Mouse (Mus musculus) right cerebral cortex, postnatal 36 days (tissue): Measurements from ENCODE around the gene Gramd1a.

Experiments
- DNase-seq, 2 experiments: peaks; one replicate each; pipeline ENCODE4 v3.0.0; 2022; ENCODE audit warnings: low spot score in 2 of 2, mixed read lengths in 1 of 2

Gramd1a gene

DNA sequence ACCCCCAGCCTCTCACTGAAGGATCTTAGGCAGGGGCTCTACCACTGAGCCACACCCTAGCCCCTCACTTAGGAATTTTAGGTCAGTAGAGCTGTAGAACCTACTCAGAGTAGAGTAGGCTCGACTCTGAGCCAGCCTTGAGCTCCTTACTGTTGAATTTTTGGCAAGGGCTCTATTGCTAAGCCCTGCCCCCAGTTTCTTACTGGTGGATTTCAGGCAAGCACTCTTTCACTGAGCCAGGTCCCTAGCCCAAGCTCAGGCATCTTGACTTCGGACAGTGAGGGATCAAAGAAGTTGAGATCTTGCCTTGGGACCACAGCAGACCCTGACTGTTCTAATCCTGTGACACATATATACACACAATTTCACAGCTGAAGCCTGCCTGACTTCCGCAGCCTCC is 32.0 kb downstream of the Gramd1a start:
- no peak for DNase-seq

DNA sequence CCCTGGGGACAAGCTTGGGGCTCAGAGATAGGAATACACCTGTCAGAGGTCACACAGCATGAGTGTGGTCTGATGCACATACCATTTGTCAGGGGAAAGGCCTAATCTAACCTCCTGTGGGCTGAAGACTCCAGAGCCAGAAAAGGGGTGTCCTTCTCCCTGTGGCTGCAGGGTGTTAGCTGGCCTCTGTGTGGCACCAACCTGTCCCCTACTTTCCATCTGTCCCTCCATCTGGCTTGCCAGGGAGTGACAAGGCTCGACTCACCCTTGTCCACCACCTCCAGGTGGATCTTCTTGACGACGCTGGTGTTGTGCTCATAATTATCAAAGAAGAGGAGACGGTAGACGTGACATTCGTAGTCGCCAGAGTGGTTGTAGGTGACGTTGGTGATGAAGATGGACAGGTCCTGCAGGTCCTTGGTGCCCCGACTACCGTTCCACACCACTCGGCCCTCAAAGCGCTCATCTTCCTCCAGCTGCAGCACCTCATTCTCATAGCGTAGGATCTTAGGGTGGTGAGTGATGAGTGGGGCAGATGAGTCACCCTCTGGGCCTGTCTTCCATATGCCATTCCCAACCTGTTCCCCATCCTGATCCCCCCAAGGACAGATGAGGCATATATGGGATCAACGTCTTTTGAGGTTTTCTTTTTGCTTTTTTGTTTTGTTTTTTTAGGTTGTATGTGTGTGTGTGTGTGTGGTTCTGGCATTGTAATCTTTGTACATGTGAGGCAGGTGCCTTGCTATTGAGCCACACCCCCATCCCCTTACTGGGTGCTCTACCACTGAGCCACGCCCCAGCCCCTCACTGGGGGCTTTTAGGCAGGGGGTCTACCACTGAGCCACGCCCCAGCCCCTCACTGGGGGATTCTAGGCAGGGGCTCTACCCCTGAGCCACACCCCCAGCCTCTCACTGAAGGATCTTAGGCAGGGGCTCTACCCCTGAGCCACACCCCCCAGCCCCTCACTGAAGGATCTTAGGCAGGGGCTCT is 32.8 kb downstream of the Gramd1a start:
- DNase-seq = no peak

DNA sequence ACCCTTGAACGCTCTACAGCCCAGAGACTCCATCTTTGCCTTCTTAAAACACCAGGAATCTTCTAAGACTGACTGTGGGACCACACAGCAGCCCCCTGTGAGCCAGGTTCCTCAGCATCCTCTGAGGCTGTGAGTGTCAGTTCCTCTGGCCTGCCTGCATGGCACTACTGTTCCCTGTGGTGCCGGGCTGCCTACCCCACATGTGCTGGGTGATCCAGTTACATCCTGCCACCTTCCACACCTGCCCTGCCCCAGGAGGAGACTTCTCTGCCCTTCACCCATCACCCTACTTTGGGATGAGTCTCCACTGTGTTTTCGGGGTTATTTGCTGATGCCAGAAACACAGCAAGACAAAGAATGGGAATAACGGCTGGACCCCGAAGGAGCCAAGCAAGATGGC is 36.1 kb downstream of the Gramd1a start:
- no peak for DNase-seq

DNA sequence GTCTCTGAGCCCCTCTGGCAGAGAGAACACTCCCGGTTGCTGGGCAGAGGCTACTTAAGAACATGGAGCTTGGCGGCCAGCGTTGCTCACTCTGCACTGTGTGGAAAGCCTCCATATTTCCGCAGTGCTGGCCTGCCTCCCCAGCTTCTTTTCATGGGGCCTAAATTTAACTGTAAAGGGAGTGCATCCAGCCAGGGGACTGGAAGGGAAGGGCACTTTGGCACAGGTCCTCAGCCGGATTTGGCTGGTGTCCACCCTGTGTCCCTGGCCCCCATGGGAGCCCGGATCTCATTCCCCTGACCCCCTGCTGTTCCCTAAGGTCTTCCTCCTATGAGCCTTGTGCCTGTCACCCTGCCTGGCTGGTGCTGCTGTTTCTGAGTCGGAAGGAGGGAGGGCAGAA is 37.2 kb downstream of the Gramd1a start:
- no peak for DNase-seq

DNA sequence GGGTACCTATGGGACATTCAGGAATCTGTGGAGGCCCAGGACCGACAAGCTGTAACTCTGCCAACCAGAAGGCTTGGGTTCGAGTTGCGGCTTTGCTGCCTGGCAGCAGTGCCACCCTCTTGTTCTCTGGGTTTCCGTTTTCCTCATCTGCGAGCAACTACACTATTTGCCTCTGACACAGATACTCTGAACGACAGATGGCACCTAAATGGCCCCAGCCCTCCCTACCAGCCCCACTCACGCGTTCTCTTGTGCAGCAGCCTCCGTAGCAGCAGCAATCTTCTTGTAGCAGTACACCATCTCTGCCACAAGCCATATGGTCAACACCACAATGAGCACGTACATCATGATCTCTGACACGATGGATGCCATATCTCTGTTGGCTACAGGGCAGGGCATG is 38.2 kb downstream of the Gramd1a start:
- no peak for DNase-seq

DNA sequence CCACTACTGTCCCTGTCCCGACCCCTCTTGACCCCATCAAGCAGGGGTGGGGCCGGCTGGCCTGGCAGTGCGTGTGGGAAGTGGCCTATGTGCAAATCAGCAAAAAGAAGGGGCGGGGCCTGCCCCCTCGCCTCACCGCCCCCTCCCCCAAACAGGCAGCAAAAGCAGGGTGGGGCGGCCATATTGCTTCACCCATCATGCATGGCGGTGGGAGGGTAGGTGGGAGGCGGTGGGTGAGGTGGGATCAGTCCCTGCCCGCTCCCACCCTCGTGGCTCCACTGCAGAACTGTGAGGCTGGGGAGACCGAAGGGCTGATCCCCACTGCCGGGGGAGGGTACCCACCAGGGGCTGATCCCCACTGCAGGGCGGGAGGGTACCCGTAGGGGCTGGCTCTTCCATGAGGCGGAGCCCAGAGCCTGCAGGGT is 39.0 kb downstream of the Gramd1a start:
- DNase-seq = no peak

DNA sequence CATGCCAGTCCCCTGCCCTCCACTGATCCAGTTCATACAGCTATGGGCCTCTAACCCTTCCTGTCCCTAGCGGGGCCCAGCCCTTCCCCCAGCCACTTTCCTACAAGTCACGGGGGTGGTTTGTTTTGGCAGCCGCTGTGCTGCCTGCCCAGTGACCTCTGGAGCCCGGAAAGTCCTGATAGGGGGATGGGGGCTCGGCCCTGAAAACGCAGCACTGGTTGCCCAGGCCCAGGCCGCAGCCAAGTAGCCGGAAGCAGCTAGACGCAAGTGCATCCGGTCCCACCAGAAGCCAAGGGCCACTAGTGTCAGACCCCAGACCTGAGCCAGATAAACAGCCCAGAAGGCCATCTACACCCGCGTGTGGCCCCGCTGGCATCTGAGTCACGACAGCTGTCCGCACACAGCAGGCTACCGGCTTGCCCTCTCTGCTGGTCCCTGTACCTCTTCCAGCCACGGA is 40.1 kb downstream of the Gramd1a start:
- no peak for DNase-seq

DNA sequence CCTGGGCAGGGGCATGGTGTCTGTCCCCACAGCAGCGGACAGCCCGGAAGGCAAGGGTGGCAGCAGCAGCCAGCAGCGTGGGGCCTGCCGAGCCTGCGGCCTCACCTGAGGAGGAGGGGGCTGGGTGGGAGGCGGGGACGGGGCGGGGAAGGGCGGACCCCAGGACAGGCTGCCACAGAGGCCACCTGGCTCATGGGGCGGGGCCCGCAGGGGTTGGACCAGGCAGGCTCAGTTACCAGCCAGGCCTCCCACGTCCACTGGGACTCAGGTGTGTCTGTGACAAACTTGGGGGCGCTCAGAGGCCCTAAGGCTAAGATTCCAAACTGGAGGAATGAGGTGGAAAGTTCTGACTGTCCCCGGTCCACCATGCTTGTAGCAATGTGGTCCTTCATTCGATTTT is 40.5 kb downstream of the Gramd1a start, which contains the start of gene Hpn:
TSS of gene Hpn (minus strand) at position 109 of the 400 bp plus-strand sequence.
- no peak for DNase-seq

DNA sequence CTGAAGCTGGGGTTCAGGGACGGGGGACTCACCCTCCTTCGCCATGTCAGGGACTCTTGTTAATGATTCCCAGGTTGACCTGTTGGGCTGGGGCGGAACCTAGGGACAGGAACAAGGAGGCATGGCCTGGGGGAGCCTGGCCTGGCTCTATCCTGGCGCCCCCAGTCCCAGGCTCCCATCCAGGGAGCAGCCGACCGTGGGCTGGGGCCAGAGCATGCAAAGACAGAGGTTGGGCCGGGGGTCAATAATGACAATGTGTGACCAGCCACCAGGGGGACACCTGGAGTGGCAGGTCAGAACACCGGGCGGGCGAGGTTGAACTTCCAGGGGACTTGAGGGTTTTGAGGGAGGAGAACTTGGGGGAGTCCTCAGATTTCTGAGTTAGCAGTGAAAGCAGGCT is 41.0 kb downstream of the Gramd1a start:
- no peak for DNase-seq

DNA sequence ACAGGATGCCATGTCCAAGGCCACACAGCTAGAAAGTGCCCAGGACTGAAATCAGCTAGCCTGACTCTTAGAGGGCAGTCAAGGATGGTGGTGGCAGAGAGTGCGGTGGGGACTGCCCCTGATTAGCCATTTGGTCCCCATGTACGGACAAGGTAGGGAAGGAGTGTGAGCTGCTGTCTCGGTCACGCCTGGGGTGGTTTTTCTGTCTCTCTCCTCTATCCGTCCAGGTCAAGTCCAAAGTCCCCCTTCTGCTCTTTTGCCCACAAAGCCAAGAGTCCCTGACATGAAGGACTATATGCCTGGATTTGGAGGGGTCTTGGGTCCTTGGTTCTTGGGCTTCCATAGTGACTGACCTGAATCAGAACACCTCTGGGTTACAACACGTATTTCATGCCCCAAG is 41.9 kb downstream of the Gramd1a start:
- DNase-seq = no peak

DNA sequence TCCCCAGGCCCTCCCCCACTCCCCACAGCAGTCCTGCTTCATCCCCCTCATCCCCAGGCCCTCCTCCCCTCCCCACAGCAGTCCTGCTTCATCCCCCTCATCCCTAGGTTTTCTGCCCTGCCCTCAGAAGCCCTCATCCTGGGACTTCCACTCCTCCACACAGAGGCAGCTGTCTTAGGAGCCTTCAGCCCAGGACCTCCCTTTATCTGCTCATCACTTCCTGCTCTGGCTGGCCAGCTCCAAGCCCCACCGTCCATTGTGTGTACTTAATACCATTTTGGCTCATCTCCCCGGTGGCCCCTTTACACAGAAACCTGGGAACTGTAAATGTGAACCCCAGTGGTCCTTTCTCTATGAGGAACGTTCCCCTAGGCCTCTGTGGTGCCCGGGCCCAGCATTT is 43.7 kb downstream of the Gramd1a start:
- DNase-seq = no peak

DNA sequence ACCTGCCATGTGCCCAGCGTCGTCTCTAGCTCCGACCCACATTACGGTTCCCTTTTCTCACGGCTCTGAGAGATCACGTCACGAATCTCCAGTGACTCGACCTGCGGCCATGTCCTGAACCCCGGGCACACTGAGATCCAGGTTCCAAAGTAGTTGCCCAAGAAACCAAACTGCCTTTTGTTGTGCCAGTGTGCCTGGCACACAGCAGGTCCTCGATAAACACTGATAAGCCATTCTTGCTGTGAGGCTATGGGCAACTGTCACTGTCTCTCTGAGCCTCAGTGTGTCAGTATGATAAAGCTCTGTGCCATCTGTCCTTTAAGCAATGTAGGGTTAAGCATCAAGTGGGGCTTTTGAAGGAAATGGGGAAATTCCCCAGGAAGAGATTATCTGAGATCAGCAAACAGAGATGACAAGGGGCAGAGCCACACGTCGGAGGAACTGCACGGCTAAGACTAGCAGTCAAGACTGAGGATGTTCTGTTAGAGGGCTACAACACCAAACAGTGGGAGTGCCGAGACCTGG is 44.8 kb downstream of the Gramd1a start:
- no peak for DNase-seq

DNA sequence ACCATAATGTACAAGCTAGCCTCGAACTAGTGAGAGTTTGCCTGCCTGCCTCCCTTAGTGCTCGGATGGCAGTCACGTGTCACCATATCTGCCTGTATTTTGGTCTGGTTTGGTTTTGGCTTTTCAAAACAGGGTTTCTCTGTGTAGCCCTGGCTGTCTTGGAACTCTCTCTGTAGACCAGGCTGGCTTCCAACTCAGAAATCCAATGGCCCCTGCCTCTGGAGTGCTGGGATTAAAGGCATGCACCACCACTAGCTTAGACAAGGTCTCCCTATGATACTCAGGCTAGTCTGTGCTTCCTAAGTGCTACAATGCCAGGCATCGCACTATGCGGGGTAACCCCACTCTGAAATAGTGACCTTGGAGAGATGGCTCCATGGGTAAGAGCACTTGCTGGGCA is 45.9 kb downstream of the Gramd1a start:
- no peak for DNase-seq

DNA sequence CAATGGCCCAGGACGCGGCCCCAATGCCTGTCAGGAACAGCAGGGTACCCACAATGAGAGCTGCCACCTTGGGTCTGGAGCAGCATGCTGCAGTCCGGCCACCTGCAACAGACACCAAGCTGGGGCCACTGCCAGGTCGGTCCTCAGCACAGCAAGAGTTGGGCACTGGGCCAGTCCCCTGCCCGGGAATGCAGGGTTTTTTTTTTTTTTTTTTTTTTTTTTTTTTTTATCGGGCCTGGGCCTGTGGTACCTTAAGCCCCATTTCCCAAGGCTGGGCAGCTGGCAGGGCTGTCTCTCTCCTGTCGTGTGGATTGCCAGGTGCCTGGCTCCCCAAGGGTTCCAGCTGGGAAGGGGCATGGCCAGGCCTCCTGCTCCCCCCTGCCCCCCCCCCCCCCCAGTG is 46.6 kb downstream of the Gramd1a start:
- no peak for DNase-seq

DNA sequence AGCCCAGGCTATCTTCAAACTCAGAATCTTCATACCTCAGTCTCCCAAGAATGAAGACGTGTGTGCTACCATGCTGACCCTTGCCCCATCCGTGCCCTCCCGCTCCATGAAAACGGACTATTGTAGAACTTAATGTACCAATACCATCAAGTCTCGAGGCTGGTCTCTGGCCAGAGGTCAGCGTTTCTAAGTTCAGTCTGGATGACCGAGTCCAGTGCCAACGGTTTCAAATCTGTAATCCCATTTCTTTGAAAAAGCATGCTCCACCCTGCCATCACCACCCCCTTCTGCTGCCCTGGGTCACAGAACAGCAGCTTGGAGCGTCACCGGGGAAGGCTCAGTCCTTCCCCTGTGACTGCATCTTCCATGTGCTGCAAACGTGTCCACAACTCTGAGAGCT is 47.9 kb downstream of the Gramd1a start:
- DNase-seq = no peak

DNA sequence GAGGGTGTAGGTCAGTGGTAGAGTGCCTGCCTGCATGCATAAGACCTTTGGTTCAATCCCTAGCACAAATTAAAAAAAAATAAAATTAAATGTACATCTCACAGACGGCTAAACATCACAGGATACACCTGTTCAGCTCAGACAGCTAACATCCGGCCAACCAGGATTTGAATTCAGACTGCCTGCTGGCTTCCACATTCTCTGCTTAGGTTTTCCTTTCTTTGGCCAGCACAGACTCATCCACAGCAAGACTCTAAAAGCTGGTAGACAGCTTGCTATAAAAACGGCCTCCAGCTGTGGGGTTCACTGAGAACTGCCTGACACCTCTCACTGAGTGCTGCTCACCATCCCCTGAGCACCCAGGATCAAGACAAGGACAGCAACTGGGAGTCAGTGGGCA is 49.5 kb downstream of the Gramd1a start:
- DNase-seq = no peak

DNA sequence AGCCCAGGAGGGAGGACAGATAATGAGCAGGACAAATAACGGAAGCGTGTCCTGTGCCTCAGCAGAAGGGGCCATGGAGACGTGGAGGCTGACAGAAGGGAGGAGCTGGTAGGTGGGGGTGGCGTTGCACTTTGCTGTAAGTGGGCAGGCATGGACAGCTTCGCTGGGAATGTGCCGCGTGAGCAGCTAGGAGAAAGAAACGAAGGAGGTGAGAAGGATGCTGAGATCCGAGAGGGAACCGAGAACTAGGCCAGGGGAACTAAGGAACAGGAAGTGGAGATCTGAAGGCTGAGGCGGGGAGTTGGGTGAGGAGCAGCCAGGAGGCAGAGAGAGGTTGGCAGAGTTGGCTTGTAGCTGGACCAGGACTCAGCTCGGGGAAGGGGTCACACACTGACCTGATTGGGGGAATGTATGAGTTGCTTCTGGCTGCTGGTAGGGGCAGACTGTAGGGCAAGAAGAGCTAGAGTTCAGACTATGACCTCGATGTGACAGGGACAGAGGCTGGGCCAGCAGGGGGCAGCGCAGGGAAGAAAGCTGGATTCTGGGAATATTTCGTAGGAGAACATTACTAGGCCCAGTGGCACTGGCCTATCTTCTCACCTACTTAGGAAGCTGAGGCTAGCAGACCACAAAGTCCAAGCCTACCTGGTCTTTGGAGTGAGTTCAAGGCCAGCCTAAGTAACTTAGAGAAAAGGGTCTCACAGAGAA is 50.5 kb downstream of the Gramd1a start:
- DNase-seq = peak in 1 of 2 experiments; percentile 80

DNA sequence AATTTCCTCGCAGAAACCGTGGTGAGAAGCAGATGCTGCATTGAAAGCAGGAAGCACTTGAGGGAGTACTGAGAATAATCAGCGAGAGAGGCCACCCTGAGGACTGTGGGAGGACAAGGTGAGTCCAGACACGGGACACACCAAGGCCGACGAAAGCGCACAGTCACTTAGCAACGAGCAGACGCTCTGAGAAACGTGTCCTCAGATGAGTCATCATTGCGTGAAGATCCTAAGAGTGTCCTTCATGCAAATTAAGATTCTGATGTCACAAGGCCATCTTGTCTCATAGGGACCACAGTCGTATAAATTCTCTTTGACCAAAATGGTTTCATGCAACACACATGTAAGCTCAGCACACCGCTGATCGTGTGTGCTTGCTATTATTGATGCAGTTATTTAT is 54.9 kb downstream of the Gramd1a start:
- no peak for DNase-seq

DNA sequence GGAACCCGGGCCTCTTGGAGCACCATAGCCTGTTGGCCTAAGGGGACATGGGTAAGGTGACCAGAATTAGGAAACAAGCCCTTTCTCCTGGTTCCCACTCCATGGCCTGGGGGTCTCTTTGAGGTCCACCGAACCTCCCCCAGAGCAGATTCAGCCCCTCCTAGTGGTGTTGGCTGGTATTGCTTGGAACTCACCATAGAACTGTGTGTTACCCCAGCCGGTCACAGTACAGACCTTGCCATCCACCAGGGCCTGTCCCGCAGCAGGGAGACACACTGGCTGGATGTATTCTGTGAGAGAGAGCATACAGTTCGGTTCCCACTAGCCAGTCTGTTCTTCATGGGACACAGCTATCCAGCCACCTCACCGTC is 56.1 kb downstream of the Gramd1a start:
- no peak for DNase-seq

DNA sequence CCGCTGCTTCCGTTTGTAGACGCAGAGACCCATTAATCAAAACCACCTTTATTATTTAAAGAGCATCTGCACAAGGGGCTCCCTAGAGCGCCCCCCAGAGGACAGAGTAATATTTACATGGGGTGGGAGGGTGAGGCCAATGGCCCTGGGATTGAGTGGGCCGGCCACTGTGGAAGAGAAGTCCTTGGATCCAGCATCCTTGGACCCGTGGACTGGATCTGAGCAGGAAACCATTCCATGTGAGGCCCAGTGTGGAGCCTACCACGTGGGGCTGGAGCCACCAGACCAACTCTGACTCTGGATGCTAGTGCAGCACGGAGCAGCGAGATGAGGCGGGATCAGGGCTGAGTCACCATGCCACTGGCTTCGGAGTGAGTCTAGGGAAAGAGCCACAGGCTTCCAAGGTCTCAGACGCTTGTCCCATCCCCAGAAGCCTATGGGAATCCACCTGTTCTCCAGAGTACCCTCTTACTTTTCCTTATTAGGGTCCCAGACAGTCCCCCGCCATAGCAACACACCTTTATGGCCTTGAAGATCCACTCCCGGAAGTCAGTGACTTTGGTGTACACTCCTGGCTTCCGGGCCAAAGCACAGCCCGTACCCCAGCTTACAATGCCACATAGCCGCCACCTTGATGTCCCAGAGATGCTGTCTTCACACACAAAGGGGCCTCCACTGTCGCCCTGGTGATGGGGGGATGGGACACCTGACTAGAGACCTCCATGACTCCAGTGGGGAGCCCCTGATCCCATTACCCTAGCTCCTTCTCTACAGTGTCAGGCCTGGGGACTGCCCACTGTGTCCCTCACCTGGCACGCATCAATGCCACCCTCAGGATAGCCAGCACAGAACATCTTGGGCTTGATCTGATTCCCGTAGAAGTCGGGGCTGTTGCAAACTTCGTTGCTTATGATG is 56.7 kb downstream of the Gramd1a start:
- no peak for DNase-seq

DNA sequence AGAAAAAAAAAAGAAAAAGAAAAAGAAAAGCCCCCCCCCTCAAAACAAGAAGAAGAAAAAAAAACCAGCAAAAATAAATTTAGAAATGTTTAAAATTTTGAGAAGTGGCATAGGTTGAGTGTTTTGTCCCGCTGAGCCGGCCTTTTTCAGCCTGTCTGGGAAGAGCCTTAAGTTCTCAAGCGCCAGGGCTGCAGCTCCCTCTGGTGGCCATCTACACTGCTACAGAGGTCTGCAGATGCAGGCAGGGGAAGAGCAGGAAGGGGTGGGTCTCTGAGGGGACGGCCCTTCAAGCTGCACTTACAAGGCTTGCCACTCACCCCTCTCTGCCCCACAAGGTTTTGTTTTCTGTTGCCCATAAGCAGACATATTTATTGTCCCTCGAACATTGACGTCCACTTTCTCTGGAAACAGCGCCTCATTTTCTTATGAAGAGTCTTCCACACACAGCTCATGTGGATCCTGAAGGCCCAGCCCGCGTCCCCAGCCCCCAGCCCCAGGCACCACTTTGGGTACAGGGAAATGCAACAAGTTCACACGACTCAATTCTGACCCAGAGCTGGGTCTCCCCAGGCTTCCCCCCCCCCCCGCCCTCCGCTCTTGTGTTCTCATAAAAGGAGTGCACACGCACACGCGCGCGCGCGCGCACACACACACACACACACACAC is 58.0 kb downstream of the Gramd1a start:
- DNase-seq = peak; percentile 81 to 83
